Mouse (Mus musculus): ENCODE measurements at regions not wholly inside any gene's neighbourhood (a gene's known extent, or its start where the extent isn't known, plus 50 kb on each side); places are given as distances from the start of the nearest gene placed in this dataset.

DNA sequence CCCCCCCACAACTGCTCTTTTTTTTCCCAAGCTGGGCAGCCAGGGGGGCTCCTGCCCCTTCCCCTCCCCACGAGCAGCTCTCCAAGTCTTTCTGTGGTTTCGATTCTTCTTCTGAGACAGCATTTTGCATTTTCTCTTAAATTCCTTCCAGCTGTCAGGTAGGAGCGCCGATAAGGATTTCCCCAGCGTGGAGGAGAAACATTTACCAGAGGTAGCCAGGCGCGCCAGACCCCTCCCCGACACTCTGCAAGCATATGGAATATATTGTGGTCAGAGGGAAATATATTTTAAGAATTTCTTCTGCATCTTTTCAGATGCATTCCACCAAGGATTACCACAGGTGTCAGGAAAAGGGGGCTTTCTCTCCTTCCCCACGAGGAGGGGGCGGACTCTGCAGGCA, 111.9 kb downstream of the Tbx5 start:
- no peak for DNase-seq

- DNase-seq = no peak
These were observed 115.9 kb downstream of the Tbx5 start for GRCm38 (mm10) chr5:119948399-119948798.

DNA sequence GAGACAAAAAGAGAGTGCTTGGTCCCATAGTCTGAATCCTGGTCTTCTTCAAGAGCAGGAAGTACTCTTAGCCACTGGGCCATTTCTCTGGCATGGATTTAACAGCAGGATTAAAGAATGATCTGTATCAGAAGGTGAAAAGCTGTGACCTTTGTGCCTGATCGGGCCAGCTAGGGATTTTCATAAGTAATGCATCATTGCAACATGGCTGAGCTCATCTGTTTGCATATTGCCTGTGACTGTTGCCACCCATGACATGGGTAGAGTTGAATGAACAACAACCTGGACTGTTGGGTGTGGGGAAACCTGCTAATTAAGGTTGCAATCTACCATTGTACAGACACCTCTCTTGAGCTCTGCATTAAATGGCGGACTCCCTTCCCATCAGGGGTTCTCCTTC, 119.6 kb downstream of the Tbx5 start:
- no peak for DNase-seq

DNA sequence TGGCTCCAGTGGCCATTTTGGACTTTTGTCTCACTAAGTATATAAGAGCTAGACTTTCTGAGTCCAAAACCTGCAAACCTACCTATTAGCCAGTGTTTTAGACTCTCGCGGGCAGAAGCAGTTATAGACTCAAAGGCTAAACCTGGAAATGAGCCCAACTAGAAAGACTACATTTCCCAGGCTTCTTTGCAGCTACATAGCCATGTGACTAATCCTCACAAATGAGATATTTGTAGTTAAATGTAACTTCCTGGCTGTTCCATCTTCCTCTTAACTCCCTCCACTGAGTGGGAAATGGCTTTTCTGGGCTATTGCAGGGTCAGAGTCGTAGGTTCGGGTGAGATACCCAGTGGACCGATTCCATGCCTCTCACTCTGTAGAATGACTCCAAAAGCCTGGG, 120.7 kb downstream of the Tbx5 start:
- no peak for DNase-seq

DNA sequence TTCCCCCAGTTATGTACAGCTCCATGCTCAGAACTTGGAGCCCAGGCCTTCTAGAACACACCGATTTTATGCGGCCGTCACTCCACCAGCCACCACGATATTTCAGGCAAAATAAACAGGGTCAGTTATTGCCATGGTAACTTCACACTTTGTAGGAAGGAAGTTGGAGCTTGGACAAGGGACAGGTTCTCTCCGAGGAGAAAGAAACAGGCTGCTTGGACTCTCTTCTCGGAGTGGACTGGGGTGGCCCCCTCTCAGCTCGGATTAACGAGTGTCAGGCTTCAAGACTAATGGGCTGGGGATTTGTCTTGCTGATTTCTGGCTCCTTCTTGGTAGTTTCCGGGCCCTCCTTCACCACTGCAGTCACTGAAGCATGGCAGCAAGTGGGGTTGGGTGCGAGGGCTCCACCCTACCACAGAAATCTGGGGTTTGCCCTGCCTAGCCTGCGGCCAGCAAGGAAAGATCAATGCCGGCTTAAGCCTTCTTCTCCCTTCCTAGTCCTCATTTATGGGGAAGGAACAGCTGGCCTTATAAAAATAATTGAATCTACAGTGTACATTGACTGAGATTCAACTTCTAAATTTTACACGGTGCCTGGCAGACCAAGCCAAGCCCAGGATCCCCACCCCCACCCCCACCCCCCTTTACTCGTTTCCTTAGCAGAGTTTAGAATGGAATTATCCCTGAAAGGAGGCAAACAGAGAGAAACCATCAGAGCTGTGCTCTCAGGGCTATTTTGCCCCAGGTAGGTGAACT, 121.5 kb downstream of the Tbx5 start:
- DNase-seq = no peak

- DNase-seq = no peak
These were observed 126.5 kb downstream of the Tbx5 start for GRCm38 (mm10) chr5:119958942-119959341.

GRCm38 (mm10) chr5:119964751-119965150, 132.3 kb downstream of the Tbx5 start:
- no peak for DNase-seq

DNA sequence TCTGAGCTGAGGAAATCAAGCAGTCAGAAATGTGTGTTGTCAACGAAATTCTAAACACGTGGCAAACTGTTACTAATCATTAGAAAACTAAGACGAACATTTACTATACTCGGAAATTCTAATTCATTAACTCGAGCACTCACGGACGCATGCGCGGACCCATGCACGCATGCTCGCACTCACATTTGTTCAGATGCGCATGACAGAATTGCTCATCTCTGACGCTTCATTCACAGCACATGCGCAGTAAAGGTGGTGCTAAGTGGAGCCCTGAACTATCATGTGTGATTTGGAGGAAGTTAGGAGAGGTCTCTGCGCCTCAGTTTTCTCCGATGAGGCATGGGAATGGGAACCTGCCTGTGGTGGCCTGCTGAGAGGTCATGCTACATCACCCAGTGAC, 138.8 kb downstream of the Tbx5 start:
- no peak for DNase-seq

DNA sequence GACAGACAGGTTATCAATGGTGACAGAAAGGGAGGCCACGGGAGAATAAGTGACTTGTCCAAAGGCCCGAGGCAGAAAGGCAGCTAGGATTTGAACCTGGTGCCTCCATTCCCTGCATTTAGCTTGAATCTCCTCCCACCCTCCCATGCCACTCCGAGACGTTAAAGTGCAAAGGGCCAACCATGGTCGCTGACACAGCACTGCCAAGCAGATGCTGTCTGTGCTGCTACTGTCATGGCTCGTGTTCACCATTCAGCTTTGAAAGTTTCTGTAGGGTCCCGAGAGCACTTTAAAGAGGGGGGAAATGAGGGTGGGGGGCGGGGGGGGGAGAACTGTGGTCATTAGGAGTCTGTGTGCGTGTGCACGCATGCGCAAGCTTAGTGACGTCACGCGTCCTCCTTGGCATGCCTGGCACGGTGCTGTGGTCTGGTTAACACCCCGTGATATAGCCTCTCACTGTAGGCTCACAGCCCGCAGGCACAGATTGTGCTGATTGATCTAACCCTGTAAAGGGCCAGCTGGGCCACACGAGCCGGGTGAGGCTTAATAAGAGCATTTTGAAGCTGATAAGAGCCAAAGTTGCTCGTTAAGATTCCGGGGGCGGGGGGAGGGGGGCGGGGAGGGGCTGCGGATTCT, 140.5 kb downstream of the Tbx5 start:
- no peak for DNase-seq

GRCm38 (mm10) chr5:119978096-119978715, 138.1 kb upstream of the Rbm19 start:
- DNase-seq = no peak

- no peak for DNase-seq
These were observed 135.0 kb upstream of the Rbm19 start for GRCm38 (mm10) chr5:119981111-119981807.

DNA sequence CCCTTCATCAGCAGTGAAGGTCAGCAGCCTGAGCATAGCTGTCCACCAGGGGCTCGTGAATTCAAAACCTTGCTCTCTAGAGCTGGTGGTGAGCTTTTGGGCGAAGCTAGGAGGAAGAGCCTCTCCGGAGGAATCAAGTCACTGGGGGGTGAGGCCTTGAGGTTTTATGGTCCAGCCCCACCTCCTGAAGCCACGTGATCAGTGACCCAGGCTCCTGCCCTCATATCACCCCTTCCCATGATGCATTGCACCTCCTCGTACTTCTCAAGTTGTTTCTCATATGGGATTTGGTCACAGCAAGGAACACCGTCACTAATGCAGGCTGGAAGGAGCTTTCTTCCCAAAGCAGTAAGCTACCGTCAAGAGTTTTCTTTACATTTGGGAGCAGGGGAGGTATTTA, 132.1 kb upstream of the Rbm19 start:
- no peak for DNase-seq

DNA sequence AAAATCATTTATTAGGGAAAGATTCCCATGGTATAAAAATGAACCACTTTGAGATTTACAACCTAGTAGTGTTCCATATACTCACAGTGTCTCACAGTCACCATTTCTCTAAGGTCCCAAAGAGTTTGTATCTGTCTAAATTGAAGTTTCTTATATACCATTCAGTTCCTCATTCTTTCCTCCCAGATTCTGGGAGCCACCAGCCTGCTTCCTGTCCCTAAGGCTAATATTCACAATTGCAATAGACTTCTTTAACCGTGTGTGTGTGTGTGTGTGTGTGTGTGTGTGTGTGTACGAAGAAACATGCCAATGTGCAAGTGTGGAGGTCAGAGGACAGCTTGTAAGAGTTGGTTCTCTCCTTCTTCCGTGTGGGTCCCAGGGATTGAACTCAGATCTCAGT, 124.1 kb upstream of the Rbm19 start:
- no peak for DNase-seq

DNA sequence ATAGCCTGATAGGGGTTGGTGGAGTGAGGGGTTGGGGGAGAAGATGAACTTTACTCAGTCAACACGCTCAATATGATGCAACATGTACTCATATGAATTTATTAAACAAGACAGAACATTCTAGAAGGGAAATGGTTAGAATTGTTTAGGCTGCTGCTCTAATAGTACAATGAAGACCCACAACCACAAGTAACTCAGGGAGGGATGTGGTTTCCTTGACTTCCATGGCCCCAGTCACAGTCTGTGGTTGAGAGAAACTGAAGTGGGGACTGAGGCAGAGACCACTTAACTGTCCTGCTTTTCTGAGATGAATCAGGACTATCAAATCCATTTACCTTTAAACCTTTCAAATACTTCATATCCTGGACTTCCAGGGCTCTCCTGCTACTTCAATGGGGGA, 120.5 kb upstream of the Rbm19 start:
- DNase-seq = no peak

- no peak for DNase-seq
These were observed 110.4 kb upstream of the Rbm19 start for GRCm38 (mm10) chr5:120005696-120006469.

- DNase-seq = no peak
These were observed 108.5 kb upstream of the Rbm19 start for GRCm38 (mm10) chr5:120007738-120008137.

- no peak for DNase-seq
These were observed 108.0 kb upstream of the Rbm19 start for GRCm38 (mm10) chr5:120008306-120008705.

DNA sequence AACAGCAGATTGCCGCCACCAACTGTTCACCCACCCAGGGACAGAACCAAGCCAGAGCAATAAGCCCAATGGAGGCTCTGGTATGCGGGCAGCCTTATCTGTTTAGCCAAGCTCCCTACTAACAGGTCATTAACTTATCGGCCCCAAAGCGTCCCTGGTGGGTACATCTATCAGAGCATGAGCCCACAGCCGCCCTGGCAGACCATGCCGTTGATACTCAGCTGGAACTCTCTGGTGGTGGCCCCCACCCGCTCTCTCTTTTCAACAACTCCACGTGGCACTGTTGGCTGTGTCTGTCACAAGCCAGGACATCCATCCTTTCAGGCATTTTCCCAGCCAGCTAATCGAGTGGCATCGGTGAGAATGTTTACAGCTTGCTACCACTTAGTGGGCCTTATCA, 100.8 kb upstream of the Rbm19 start:
- no peak for DNase-seq

- no peak for DNase-seq
These were observed 98.1 kb upstream of the Rbm19 start for GRCm38 (mm10) chr5:120018126-120018525.

- no peak for DNase-seq
These were observed 95.5 kb upstream of the Rbm19 start for GRCm38 (mm10) chr5:120020748-120021147.

DNA sequence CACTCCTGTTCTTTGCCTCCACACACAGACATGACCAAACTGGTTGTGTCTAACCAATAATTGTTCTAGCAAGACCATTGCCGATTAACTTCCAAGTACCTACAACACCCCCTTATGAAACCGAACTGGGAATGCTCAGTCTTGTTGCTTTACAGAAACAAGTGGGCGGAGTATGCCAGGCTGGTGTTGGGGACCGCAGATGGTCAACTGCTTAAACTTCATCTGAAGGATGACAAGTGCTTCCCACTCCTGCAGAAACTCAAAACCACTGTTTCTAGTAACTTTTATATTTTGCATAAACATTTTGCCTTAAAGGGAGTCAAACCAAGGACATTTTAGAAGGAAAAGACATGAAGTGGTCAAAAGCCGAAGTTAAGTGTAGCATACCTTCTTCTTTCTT, 94.0 kb upstream of the Rbm19 start:
- DNase-seq = no peak

DNA sequence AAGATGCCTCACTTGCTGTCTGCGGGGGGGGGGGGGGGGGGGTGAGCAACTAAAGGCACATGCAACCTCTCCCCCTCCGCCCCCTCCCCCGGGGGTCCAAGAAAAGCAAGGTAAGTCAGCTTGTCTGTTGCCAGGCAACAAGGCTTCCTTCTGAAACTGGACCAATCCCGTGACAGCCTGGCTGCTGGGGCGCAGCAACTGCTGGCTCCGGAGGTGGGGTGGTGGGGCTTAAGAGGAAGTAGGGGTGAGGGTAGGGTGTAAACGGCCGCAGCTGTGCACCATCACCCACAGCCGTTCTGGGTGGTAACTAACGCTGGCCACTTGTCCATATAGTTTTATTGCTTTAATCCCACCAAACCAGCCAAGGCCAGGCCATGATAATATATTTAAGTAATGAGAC, 92.2 kb upstream of the Rbm19 start:
- DNase-seq = no peak

DNA sequence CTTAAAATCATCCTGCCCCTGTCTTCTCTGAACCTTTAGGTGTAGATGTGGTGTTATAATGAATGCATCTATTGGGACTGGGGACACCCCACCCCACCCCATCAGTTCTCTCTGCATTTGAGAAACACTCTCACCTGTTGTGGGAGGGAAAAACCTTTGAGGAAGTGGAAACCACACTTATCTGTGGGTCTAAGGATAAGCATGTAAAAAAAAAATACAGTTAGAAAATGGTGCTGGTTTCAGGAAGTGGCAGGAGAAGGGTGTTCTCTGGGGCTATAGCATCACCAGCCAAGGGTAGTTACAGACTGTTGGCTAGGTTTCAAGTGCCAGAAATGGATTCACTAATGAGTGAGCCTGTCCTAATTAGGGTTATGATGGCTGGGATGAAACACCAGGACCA, 91.1 kb upstream of the Rbm19 start:
- no peak for DNase-seq
